Mouse (Mus musculus) large intestine, adult 2 months (tissue): Measurements from ENCODE around the gene Ccpg1os. TPM values are rescaled to one million over a fixed set of nuclear protein-coding genes. Genes with fewer than 3 reads are reported as not detected.

Experiments used
- DNase-seq: peaks from one replicate; pipeline ENCODE4 v3.0.0-alpha.2; 2012; ENCODE audit warnings: low read depth, low spot score
- WGBS: fragments of 180-500 bp; shearing (Covaris S2); methylation state at CpG from one replicate; pipeline ENCODE4 v1.1.7; 2018; 5-methylcytosine and 5-hydroxymethylcytosine counted together
- polyA plus RNA-seq: library from polyadenylated mRNA; depleted of rRNA; stranded (reverse); fragments of >200 nt; gene quantifications from 2 replicates; pipeline ENCODE4 v1.2.3, GENCODE M21; 2012; rRNA removed

The Ccpg1os gene
- polyA plus RNA-seq, 1 experiment = 7.2 TPM

GRCm38 (mm10) chr9:72931166-72931790, 53.9 kb downstream of the Ccpg1os start:
- 75% methylated on average over 13 of the region's 13 CpGs for WGBS
- no peak for DNase-seq

Other genes with a start within 250 kb of the Ccpg1os start
- gene Prtg, start 178.5 kb downstream of the Ccpg1os start, polyA plus RNA-seq = 0.03 and 0.20 TPM in 2 replicates
- gene Pygo1, start 59.7 kb downstream of the Ccpg1os start, polyA plus RNA-seq = 0.23 and 0.24 TPM in 2 replicates
- gene Dyx1c1, start 26.6 kb downstream of the Ccpg1os start, polyA plus RNA-seq = 0.08 and 0.12 TPM in 2 replicates
- gene Gm44503, start 26.5 kb downstream of the Ccpg1os start, polyA plus RNA-seq = not detected in 2 replicates
- 5.8 and 6.6 TPM in 2 replicates for gene Ccpg1, start within 50 bp of the Ccpg1os start, polyA plus RNA-seq
- 5.8 and 8.9 TPM in 2 replicates for gene Pigb, start 55.0 kb upstream of the Ccpg1os start, polyA plus RNA-seq
- gene Rab27a, start 59.5 kb upstream of the Ccpg1os start, polyA plus RNA-seq = 9.4 TPM in 2 replicates
- gene Khdc3, start 116.5 kb upstream of the Ccpg1os start, polyA plus RNA-seq = 0.10 and 0.15 TPM in 2 replicates
- not detected in 2 replicates for gene Gm20509, start 117.1 kb upstream of the Ccpg1os start, polyA plus RNA-seq
- 16.6 and 20.9 TPM in 2 replicates for gene Rsl24d1, start 128.0 kb upstream of the Ccpg1os start, polyA plus RNA-seq